Comparison of ENCODE assay signal across 16 mouse cellular contexts in genomic region chr1:6984226-6984625, GRCm38 (mm10).
"Had no signal": no experiment of that assay in that cellular context is flagged by ENCODE, and none has a peak within 500 bp of the region (broad histone marks: within the 10 kb centered on the region; RNA-seq: fewer than 3 reads in every experiment).

No protein-coding gene starts in this region.

- H3K27me3 ChIP-seq: neural tube, embryonic 13.5 days; neural tube, embryonic 15.5 days; stomach, embryonic 15.5 days had no signal

- H3K36me3 ChIP-seq: neural tube, embryonic 13.5 days; neural tube, embryonic 15.5 days; stomach, embryonic 15.5 days had no signal

- DNase-seq: retina, postnatal 1 day; right cerebral cortex, adult 18-20 months; right cerebral cortex, postnatal 14 days; right cerebral cortex, postnatal 25 days; right cerebral cortex, postnatal 4 days; spleen, adult 18-20 months; thymus, adult 18-20 months; thymus, adult 2 months; thymus, postnatal 14 days; thymus, postnatal 25 days; thymus, postnatal 36 days; thymus, postnatal 4 days had no signal

- H3K4me1 ChIP-seq: neural tube, embryonic 13.5 days; neural tube, embryonic 15.5 days; stomach, embryonic 15.5 days had no signal

- H3K4me3 ChIP-seq: neural tube, embryonic 13.5 days; neural tube, embryonic 15.5 days; stomach, embryonic 15.5 days had no signal

- H3K9me3 ChIP-seq: neural tube, embryonic 13.5 days; neural tube, embryonic 15.5 days; stomach, embryonic 15.5 days had no signal

- H3K27ac ChIP-seq: neural tube, embryonic 13.5 days; neural tube, embryonic 15.5 days; stomach, embryonic 15.5 days; stomach, postnatal 0 days had no signal

- H3K9ac ChIP-seq: neural tube, embryonic 13.5 days; neural tube, embryonic 15.5 days; stomach, embryonic 15.5 days had no signal
